Mouse (Mus musculus): ENCODE results near the gene Atp2a3.

- TF ChIP-seq POLR2A (IDR thresholded peaks at IDR 0.05; ENCODE audit: insufficient read length, low read depth) (no peak), POLR2AphosphoS2 (IDR thresholded peaks at IDR 0.05; ENCODE audit: insufficient read length, low read depth) (no peak), USF1 (IDR thresholded peaks at IDR 0.05; ENCODE audit: low read depth) (no peak)
Measured at GRCm38 (mm10) chr11:72986745-72987144, 25.8 kb downstream of the Atp2a3 start.

Data from myocyte (in vitro differentiated cells).